10 mouse cellular contexts compared by ENCODE assay signal in the genomic region with DNA sequence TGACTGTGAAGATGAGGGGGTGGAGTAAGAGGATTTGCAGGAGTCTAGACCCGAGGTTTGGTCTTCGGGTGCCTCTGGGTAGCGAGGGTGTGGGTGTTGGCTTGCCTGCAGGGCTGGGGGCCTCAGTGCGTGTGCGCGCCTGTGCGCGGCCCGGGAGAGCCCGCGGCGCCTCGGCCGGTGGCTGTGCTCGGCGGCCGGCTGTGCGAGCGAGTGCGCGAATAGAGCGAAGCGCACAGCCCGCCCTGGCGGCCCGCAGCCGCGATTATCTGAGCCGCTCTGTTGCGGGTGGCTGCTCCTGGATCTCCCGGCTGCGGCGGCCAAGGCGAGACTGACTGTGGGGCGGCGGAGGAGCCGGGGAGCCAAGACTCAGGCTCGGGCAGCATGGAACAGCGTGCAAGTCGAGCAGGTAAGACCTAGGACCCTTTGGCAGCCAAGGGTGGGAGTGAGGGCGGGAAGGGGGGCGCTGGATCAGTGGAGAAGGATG. TPM values are rescaled to one million over a fixed set of nuclear protein-coding genes. Genes with fewer than 3 reads are reported as not detected.
DNase-seq lines count a peak whose midpoint lies in the region; ATAC-seq and TF ChIP-seq lines count a peak whose summit lies in the region.
"Had no signal": no experiment of that assay in that cellular context is flagged by ENCODE, and none has a peak within 500 bp of the region (broad histone marks: within the 10 kb centered on the region; RNA-seq: fewer than 3 reads in every experiment).

No protein-coding gene starts in this region.

- peaks cover 20% of the 10 kb centered on the region for H3K4me1 ChIP-seq in lung, embryonic 16.5 days (replicated peaks; ENCODE audit: control insufficient read depth, insufficient read depth, low read length)
- H3K4me1 ChIP-seq in forebrain, embryonic 12.5 days, result peaks cover 22% of the 10 kb centered on the region
- H3K4me1 ChIP-seq in kidney, postnatal 0 days (replicated peaks; ENCODE audit: insufficient read depth, low read length), result peaks cover 15% of the 10 kb centered on the region
- H3K4me1 ChIP-seq in neural tube, embryonic 12.5 days, result peaks cover 25% of the 10 kb centered on the region

- no peak for ATAC-seq in lung, embryonic 16.5 days (ENCODE audit: low read depth)
- 0 out of 2 replicates have a peak, but pooled peaks have one; percentile 14 for ATAC-seq in forebrain, embryonic 12.5 days (ENCODE audit: low FRiP score)
- 0 out of 2 replicates have a peak, but pooled peaks have one; percentile 9 for ATAC-seq in kidney, postnatal 0 days (replicated peaks; ENCODE audit: low FRiP score, low read depth)
- ATAC-seq in neural tube, embryonic 12.5 days (ENCODE audit: low FRiP score, low read depth), result no peak

- no peak overlapping the region; the same call in 1 of the 2 replicates for H3K9ac ChIP-seq in lung, embryonic 16.5 days (ENCODE audit: low read length)
- H3K9ac ChIP-seq in forebrain, embryonic 12.5 days, result no peak overlapping the region
- H3K9ac ChIP-seq in kidney, postnatal 0 days (ENCODE audit: low read depth, low read length), result peak overlapping the region; percentile 64
- peak overlapping the region; percentile 46 for H3K9ac ChIP-seq in neural tube, embryonic 12.5 days

- peak overlapping the region; percentile 39 for H3K4me2 ChIP-seq in lung, embryonic 16.5 days (ENCODE audit: low read depth, low read length)
- H3K4me2 ChIP-seq in forebrain, embryonic 12.5 days, result peak overlapping the region; percentile 10
- peak overlapping the region; percentile 75 for H3K4me2 ChIP-seq in kidney, postnatal 0 days (ENCODE audit: low read length)
- peak overlapping the region; percentile 53 for H3K4me2 ChIP-seq in neural tube, embryonic 12.5 days (replicated peaks)

- WGBS in lung, embryonic 16.5 days, result 2% methylated on average over 39 of the region's 42 CpGs
- WGBS in forebrain, embryonic 12.5 days, result under 1% methylated on average over 36 of the region's 42 CpGs
- WGBS in kidney, postnatal 0 days, result under 1% methylated on average over 42 of the region's 42 CpGs
- WGBS in neural tube, embryonic 12.5 days, result under 1% methylated on average over 42 of the region's 42 CpGs

- no peaks in the 10 kb centered on the region for H3K9me3 ChIP-seq in lung, embryonic 16.5 days (ENCODE audit: control insufficient read depth, low read length)
- no peaks in the 10 kb centered on the region for H3K9me3 ChIP-seq in forebrain, embryonic 12.5 days
- no peaks in the 10 kb centered on the region for H3K9me3 ChIP-seq in kidney, postnatal 0 days (replicated peaks; ENCODE audit: low read length)
- H3K9me3 ChIP-seq in neural tube, embryonic 12.5 days, result no peaks in the 10 kb centered on the region

- no peaks in the 10 kb centered on the region for H3K36me3 ChIP-seq in lung, embryonic 16.5 days (ENCODE audit: control insufficient read depth, insufficient read depth, low read length)
- H3K36me3 ChIP-seq in forebrain, embryonic 12.5 days (replicated peaks), result no peaks in the 10 kb centered on the region
- H3K36me3 ChIP-seq in kidney, postnatal 0 days (ENCODE audit: insufficient read depth, low read length), result no peaks in the 10 kb centered on the region
- H3K36me3 ChIP-seq in neural tube, embryonic 12.5 days, result no peaks in the 10 kb centered on the region

- H3K4me3 ChIP-seq in lung, embryonic 16.5 days (ENCODE audit: low read length), result peak overlapping the region; percentile 19; the same call in 1 of the 2 replicates
- H3K4me3 ChIP-seq in forebrain, embryonic 12.5 days (replicated peaks), result peak overlapping the region; percentile 16; the same call in 1 of the 2 replicates
- H3K4me3 ChIP-seq in kidney, postnatal 0 days (replicated peaks; ENCODE audit: low read depth, low read length), result peak overlapping the region; percentile 59
- H3K4me3 ChIP-seq in neural tube, embryonic 12.5 days, result peak overlapping the region; percentile 29

- no peak for DNase-seq in lung, adult 18-20 months
- no peak for DNase-seq in kidney, postnatal 0 days (ENCODE audit: low spot score)
- no peak for DNase-seq in right cerebral cortex, postnatal 36 days (ENCODE audit: low spot score in 2 of 2)
- DNase-seq in thymus, postnatal 0 days (ENCODE audit: low spot score), result no peak
- DNase-seq in spleen, postnatal 10 days (ENCODE audit: low spot score in 2 of 2), result no peak
- DNase-seq: heart, adult 11 months; lung, postnatal 10 days had no signal

- H3K27me3 ChIP-seq in lung, embryonic 16.5 days (ENCODE audit: control insufficient read depth, insufficient read depth, low read depth, low read length), result peaks cover 86% of the 10 kb centered on the region
- peaks cover 99% of the 10 kb centered on the region for H3K27me3 ChIP-seq in forebrain, embryonic 12.5 days
- H3K27me3 ChIP-seq in kidney, postnatal 0 days (ENCODE audit: insufficient read depth, low read length), result peaks cover 33% of the 10 kb centered on the region
- peaks cover 97% of the 10 kb centered on the region for H3K27me3 ChIP-seq in neural tube, embryonic 12.5 days (replicated peaks)

- no peak for TF ChIP-seq CTCF in kidney, postnatal 0 days (IDR thresholded peaks at IDR 0.05; ENCODE audit: low read depth)

- H3K27ac ChIP-seq in lung, embryonic 16.5 days (ENCODE audit: low read length), result no peak overlapping the region
- H3K27ac ChIP-seq in forebrain, embryonic 12.5 days, result no peak overlapping the region
- H3K27ac ChIP-seq in kidney, postnatal 0 days, result peak overlapping the region; percentile 90
- H3K27ac ChIP-seq in neural tube, embryonic 12.5 days, result peak overlapping the region; percentile 43; the same call in 1 of the 2 replicates

RNA-seq across cellular contexts. Expression of a gene that starts 9.3 kb away (rescaled TPM):
- polyA plus RNA-seq in lung, embryonic 16.5 days (2015; fragmentation: Nextera tagmentation; extraction: Ambion mirVana), result 0.05 TPM in 1 of 2 replicates, not detected in the other
- polyA plus RNA-seq in forebrain, embryonic 12.5 days (2016; fragmentation: Nextera tagmentation; extraction: Ambion mirVana), result 0.08 and 0.19 TPM in 2 replicates
- polyA plus RNA-seq in kidney, postnatal 0 days (2015; fragmentation: Nextera tagmentation; extraction: Ambion mirVana), result 27.4 and 29.6 TPM in 2 replicates
- 21.9 and 23.3 TPM in 2 replicates for polyA plus RNA-seq in neural tube, embryonic 12.5 days (2016; fragmentation: Nextera tagmentation; extraction: Ambion mirVana)
- polyA plus RNA-seq in thymus, postnatal 0 days (2015; fragmentation: Nextera tagmentation; extraction: Ambion mirVana), result 0.04 TPM in 1 of 2 replicates, not detected in the other

Comparison
In these comparisons a context has a peak if more than half of its experiments do, and no peak if none do; other contexts are left out.
1. ATAC-seq: peak in forebrain, embryonic 12.5 days (single experiment) and kidney, postnatal 0 days (single experiment); none in lung, embryonic 16.5 days (single experiment) and neural tube, embryonic 12.5 days (single experiment).
2. H3K27ac ChIP-seq: peak in kidney, postnatal 0 days (single experiment) and neural tube, embryonic 12.5 days (single experiment); none in lung, embryonic 16.5 days (single experiment) and forebrain, embryonic 12.5 days (single experiment).
3. H3K4me2 ChIP-seq: peak in every context shown above with its lines; median percentile 75 in kidney, postnatal 0 days; 53 in neural tube, embryonic 12.5 days; 39 in lung, embryonic 16.5 days; 10 in forebrain, embryonic 12.5 days.
4. H3K9ac ChIP-seq: peak in kidney, postnatal 0 days (single experiment) and neural tube, embryonic 12.5 days (single experiment); none in lung, embryonic 16.5 days (single experiment) and forebrain, embryonic 12.5 days (single experiment).
5. RNA of a gene that starts 9.3 kb away (polyA plus RNA-seq): 27.4 to 29.6 TPM in kidney, postnatal 0 days and 21.9 to 23.3 TPM in neural tube, embryonic 12.5 days; 0.08 to 0.19 TPM in forebrain, embryonic 12.5 days, 0.04 TPM in thymus, postnatal 0 days and 0.05 TPM in lung, embryonic 16.5 days; every median in the first group is over 10 times any median in the second.
6. Peak in every context shown above with its lines, with median percentiles within 50 percentile points of each other: H3K4me3 ChIP-seq.